Mouse (Mus musculus) MEL (cell line): ENCODE results near the gene Zkscan5. TPM values are rescaled to one million over a fixed set of nuclear protein-coding genes. Genes with fewer than 3 reads are reported as not detected.

Source experiments
- DNase-seq: peaks from one replicate; pipeline ENCODE4 v3.0.0; 2011; ENCODE audit warnings: low read depth, low spot score
- H3K27ac ChIP-seq: 2 replicates; pipeline ENCODE4 v1.5.1; 2012; ENCODE audit warnings: low read depth, mild to moderate bottlenecking, control low read depth, low read length, moderate library complexity; ENCODE audit not compliant: control insufficient read depth
- H3K27me3 ChIP-seq, 2 experiments: fragments of 150-350 bp in 1 of 2; sonication (generic) in 1 of 2; 2 replicates each; pipeline ENCODE4 v1.6.1; 2012; ENCODE audit warnings: low read length in 2 of 2, mild to moderate bottlenecking in 2 of 2, improper control_type of control experiment in 1 of 2, moderate library complexity in 1 of 2; ENCODE audit not compliant: insufficient read depth in 2 of 2, control insufficient read depth in 1 of 2
- H3K36me3 ChIP-seq, 2 experiments: 2 replicates each; pipeline ENCODE4 v1.6.1; 2012 to 2014; ENCODE audit warnings: low read length in 2 of 2, improper control_type of control experiment in 1 of 2, inconsistent platforms in 1 of 2, mild to moderate bottlenecking in 1 of 2; ENCODE audit not compliant: insufficient read depth in 2 of 2, control insufficient read depth in 1 of 2
- H3K4me1 ChIP-seq, 2 experiments: fragments of 150-350 bp in 1 of 2; sonication (generic) in 1 of 2; 2 replicates each; pipeline ENCODE4 v1.6.1; 2012; ENCODE audit warnings: low read length in 2 of 2, improper control_type of control experiment in 1 of 2, mild to moderate bottlenecking in 1 of 2; ENCODE audit not compliant: insufficient read depth in 2 of 2, control insufficient read depth in 1 of 2
- H3K4me3 ChIP-seq, 2 experiments: fragments of 150-350 bp in 1 of 2; sonication (generic) in 1 of 2; 2 replicates each; pipeline ENCODE4 v1.5.1; 2012; ENCODE audit warnings: low read depth in 2 of 2, low read length in 2 of 2, mild to moderate bottlenecking in 2 of 2, moderate library complexity in 2 of 2, control low read depth in 1 of 2, improper control_type of control experiment in 1 of 2; ENCODE audit not compliant: control insufficient read depth in 1 of 2, insufficient read depth in 1 of 2
- H3K79me2 ChIP-seq: 2 replicates; pipeline ENCODE4 v1.6.1; 2012; ENCODE audit warnings: mild to moderate bottlenecking, low read length, moderate library complexity; ENCODE audit not compliant: control insufficient read depth, poor library complexity, insufficient read depth
- H3K9ac ChIP-seq: 2 replicates; pipeline ENCODE4 v1.6.1; 2012; ENCODE audit warnings: low read depth, mild to moderate bottlenecking, control low read depth, low read length, moderate library complexity; ENCODE audit not compliant: control insufficient read depth, poor library complexity, severe bottlenecking
- H3K9me3 ChIP-seq: fragments of 150-350 bp; sonication (generic); replicated peaks from 2 replicates; pipeline ENCODE4 v1.6.1; 2012; ENCODE audit warnings: mild to moderate bottlenecking, low read length, improper control_type of control experiment, moderate library complexity; ENCODE audit not compliant: insufficient read depth
- BHLHE40 ChIP-seq: IDR thresholded peaks from 2 replicates; pipeline ENCODE4 v1.6.1; 2012; ENCODE audit warnings: low read depth, mild to moderate bottlenecking, inconsistent platforms, low read length, improper control_type of control experiment, borderline replicate concordance
- CHD1 ChIP-seq: IDR thresholded peaks from 2 replicates; pipeline ENCODE4 v1.6.1; 2012; ENCODE audit warnings: low read depth, mild to moderate bottlenecking, inconsistent platforms, low read length, improper control_type of control experiment
- CHD2 ChIP-seq: IDR thresholded peaks from 2 replicates; pipeline ENCODE4 v1.6.1; 2011; ENCODE audit warnings: low read length, improper control_type of control experiment
- CTCF ChIP-seq, 3 experiments: IDR thresholded peaks in 2 of 3; conservative IDR thresholded peaks in 1 of 3; 2 replicates each; pipeline ENCODE4 v1.5.1; 2011 to 2012; ENCODE audit warnings: low read length in 3 of 3, low read depth in 2 of 3, mild to moderate bottlenecking in 2 of 3, improper control_type of control experiment in 1 of 3, inconsistent platforms in 1 of 3, mixed read lengths in 1 of 3, moderate library complexity in 1 of 3; ENCODE audit not compliant: control insufficient read depth in 1 of 3, insufficient read depth in 1 of 3, poor library complexity in 1 of 3, severe bottlenecking in 1 of 3
- E2F4 ChIP-seq: IDR thresholded peaks from 2 replicates; pipeline ENCODE4 v1.6.1; 2011; ENCODE audit warnings: low read depth, low read length, improper control_type of control experiment, borderline replicate concordance
- ELF1 ChIP-seq: IDR thresholded peaks from 2 replicates; pipeline ENCODE4 v1.6.1; 2014; ENCODE audit warnings: low read depth, mild to moderate bottlenecking, inconsistent platforms, low read length, improper control_type of control experiment, moderate library complexity
- EP300 ChIP-seq, 2 experiments: IDR thresholded peaks; 2 replicates each; pipeline ENCODE4 v1.6.1; 2011; ENCODE audit warnings: improper control_type of control experiment in 2 of 2, low read length in 2 of 2, low read depth in 1 of 2, mild to moderate bottlenecking in 1 of 2
- ETS1 ChIP-seq: IDR thresholded peaks from 2 replicates; pipeline ENCODE4 v1.6.1; 2012; ENCODE audit warnings: low read depth, mild to moderate bottlenecking, inconsistent platforms, low read length, improper control_type of control experiment, moderate library complexity
- GABPA ChIP-seq: IDR thresholded peaks from 2 replicates; pipeline ENCODE4 v1.6.1; 2012; ENCODE audit warnings: low read depth, mild to moderate bottlenecking, inconsistent platforms, low read length, improper control_type of control experiment, moderate library complexity
- GATA1 ChIP-seq: IDR thresholded peaks from 2 replicates; pipeline ENCODE4 v1.6.1; 2011; ENCODE audit warnings: low read depth, low read length, improper control_type of control experiment
- HCFC1 ChIP-seq: IDR thresholded peaks from 2 replicates; pipeline ENCODE4 v1.6.1; 2012; ENCODE audit warnings: low read depth, mild to moderate bottlenecking, inconsistent platforms, low read length, improper control_type of control experiment, moderate library complexity
- JUND ChIP-seq: IDR thresholded peaks from 2 replicates; pipeline ENCODE4 v1.6.1; 2011; ENCODE audit warnings: low read depth, mild to moderate bottlenecking, improper control_type of control experiment, low read length
- KAT2A ChIP-seq: conservative IDR thresholded peaks from 2 replicates; pipeline ENCODE4 v1.6.1; 2012; ENCODE audit warnings: low read depth, low read length, improper control_type of control experiment, inconsistent platforms
- MAX ChIP-seq: IDR thresholded peaks from 2 replicates; pipeline ENCODE4 v1.6.1; 2011; ENCODE audit warnings: low read length, improper control_type of control experiment
- MAZ ChIP-seq: IDR thresholded peaks from 2 replicates; pipeline ENCODE4 v1.6.1; 2012; ENCODE audit warnings: low read depth, mild to moderate bottlenecking, inconsistent platforms, low read length, improper control_type of control experiment
- MEF2A ChIP-seq: IDR thresholded peaks from 2 replicates; pipeline ENCODE4 v1.6.1; 2014; ENCODE audit warnings: low read depth, mild to moderate bottlenecking, inconsistent platforms, low read length, improper control_type of control experiment; ENCODE audit not compliant: poor library complexity, insufficient replicate concordance, severe bottlenecking; ENCODE audit errors: extremely low read depth
- MXI1 ChIP-seq: IDR thresholded peaks from 2 replicates; pipeline ENCODE4 v1.6.1; 2011; ENCODE audit warnings: mild to moderate bottlenecking, low read depth, low read length, improper control_type of control experiment
- MYB ChIP-seq: IDR thresholded peaks from 2 replicates; pipeline ENCODE4 v1.6.1; 2011; ENCODE audit warnings: mild to moderate bottlenecking, low read depth, low read length, improper control_type of control experiment
- MYC ChIP-seq: IDR thresholded peaks from 2 replicates; pipeline ENCODE4 v1.6.1; 2011; ENCODE audit warnings: low read depth, mild to moderate bottlenecking, low read length, improper control_type of control experiment, moderate library complexity
- NELFE ChIP-seq: IDR thresholded peaks from 2 replicates; pipeline ENCODE4 v1.6.1; 2011; ENCODE audit warnings: low read depth, low read length, improper control_type of control experiment
- NRF1 ChIP-seq: IDR thresholded peaks from 2 replicates; pipeline ENCODE4 v1.6.1; 2014; ENCODE audit warnings: low read depth, mild to moderate bottlenecking, inconsistent platforms, low read length, improper control_type of control experiment, moderate library complexity; ENCODE audit not compliant: poor library complexity, insufficient read depth, severe bottlenecking
- POLR2A ChIP-seq, 2 experiments: IDR thresholded peaks; 2 replicates each; pipeline ENCODE4 v1.6.1; 2011 to 2012; ENCODE audit warnings: low read length in 2 of 2, mild to moderate bottlenecking in 2 of 2, control low read depth in 1 of 2, improper control_type of control experiment in 1 of 2, low read depth in 1 of 2, moderate library complexity in 1 of 2; ENCODE audit not compliant: control insufficient read depth in 1 of 2, insufficient read depth in 1 of 2, poor library complexity in 1 of 2
- POLR2AphosphoS2 ChIP-seq: IDR thresholded peaks from 2 replicates; pipeline ENCODE4 v1.6.1; 2011; ENCODE audit warnings: low read length, improper control_type of control experiment
- POLR2AphosphoS5 ChIP-seq: IDR thresholded peaks from 2 replicates; pipeline ENCODE4 v1.6.1; 2012; ENCODE audit warnings: low read depth, borderline replicate concordance, mild to moderate bottlenecking, inconsistent platforms, low read length, moderate library complexity, mixed read lengths
- RAD21 ChIP-seq: IDR thresholded peaks from 2 replicates; pipeline ENCODE4 v1.6.1; 2011; ENCODE audit warnings: mild to moderate bottlenecking, low read depth, low read length, improper control_type of control experiment
- RCOR1 ChIP-seq: IDR thresholded peaks from 2 replicates; pipeline ENCODE4 v1.6.1; 2012; ENCODE audit warnings: low read depth, mild to moderate bottlenecking, inconsistent platforms, low read length, improper control_type of control experiment
- SIN3A ChIP-seq: IDR thresholded peaks from 2 replicates; pipeline ENCODE4 v1.6.1; 2012; ENCODE audit warnings: low read length, improper control_type of control experiment, inconsistent platforms
- SMC3 ChIP-seq: IDR thresholded peaks from 2 replicates; pipeline ENCODE4 v1.6.1; 2011; ENCODE audit warnings: low read depth, low read length, improper control_type of control experiment
- TAL1 ChIP-seq: IDR thresholded peaks from 2 replicates; pipeline ENCODE4 v1.6.1; 2012; ENCODE audit warnings: mild to moderate bottlenecking, inconsistent platforms, low read length, moderate library complexity, mixed read lengths
- TCF12 ChIP-seq: IDR thresholded peaks from 2 replicates; pipeline ENCODE4 v1.6.1; 2014; ENCODE audit warnings: low read depth, mild to moderate bottlenecking, inconsistent platforms, low read length, improper control_type of control experiment, moderate library complexity
- UBTF ChIP-seq: IDR thresholded peaks from 2 replicates; pipeline ENCODE4 v1.6.1; 2012; ENCODE audit warnings: low read depth, mild to moderate bottlenecking, inconsistent platforms, low read length, improper control_type of control experiment, moderate library complexity, borderline replicate concordance; ENCODE audit not compliant: insufficient read depth
- USF1 ChIP-seq: IDR thresholded peaks from 2 replicates; pipeline ENCODE4 v1.6.1; 2014; ENCODE audit warnings: low read depth, mild to moderate bottlenecking, inconsistent platforms, low read length, improper control_type of control experiment, moderate library complexity
- USF2 ChIP-seq, 2 experiments: IDR thresholded peaks; 2 replicates each; pipeline ENCODE4 v1.6.1; 2011 to 2012; ENCODE audit warnings: improper control_type of control experiment in 2 of 2, low read length in 2 of 2, borderline replicate concordance in 1 of 2, inconsistent platforms in 1 of 2, low read depth in 1 of 2, mild to moderate bottlenecking in 1 of 2; ENCODE audit not compliant: insufficient read depth in 1 of 2
- ZC3H11A ChIP-seq: IDR thresholded peaks from 2 replicates; pipeline ENCODE4 v1.6.1; 2012; ENCODE audit warnings: low read depth, mild to moderate bottlenecking, inconsistent platforms, low read length, improper control_type of control experiment
- ZKSCAN1 ChIP-seq: IDR thresholded peaks from 2 replicates; pipeline ENCODE4 v1.6.1; 2012; ENCODE audit warnings: low read depth, mild to moderate bottlenecking, inconsistent platforms, low read length, improper control_type of control experiment, moderate library complexity
- ZNF384 ChIP-seq: IDR thresholded peaks from 2 replicates; pipeline ENCODE4 v1.6.1; 2012; ENCODE audit warnings: low read depth, mild to moderate bottlenecking, inconsistent platforms, low read length, improper control_type of control experiment
- polyA plus RNA-seq, 2 experiments: library from polyadenylated mRNA; stranded (reverse) in 1 of 2; unstranded in 1 of 2; fragments of >175 nt in 1 of 2; fragments of >200 nt in 1 of 2; gene quantifications; 2 replicates each; pipeline versions ENCODE4 v1.2.1 to v1.2.4; 2012; ENCODE audit warnings: low replicate concordance in 2 of 2, low read depth in 1 of 2; ENCODE audit not compliant: insufficient read length in 2 of 2, insufficient read depth in 1 of 2, missing spikeins in 1 of 2
- total RNA-seq: library from RNA; depleted of rRNA; stranded (reverse); fragments of 300-350 nt; gene quantifications from 2 replicates; pipeline ENCODE4 v1.2.3, GENCODE M21; 2012

The Zkscan5 gene
- total and polyA plus RNA-seq, 3 experiments, result 8.7 to 9.8 TPM; not detected in 1

DNA sequence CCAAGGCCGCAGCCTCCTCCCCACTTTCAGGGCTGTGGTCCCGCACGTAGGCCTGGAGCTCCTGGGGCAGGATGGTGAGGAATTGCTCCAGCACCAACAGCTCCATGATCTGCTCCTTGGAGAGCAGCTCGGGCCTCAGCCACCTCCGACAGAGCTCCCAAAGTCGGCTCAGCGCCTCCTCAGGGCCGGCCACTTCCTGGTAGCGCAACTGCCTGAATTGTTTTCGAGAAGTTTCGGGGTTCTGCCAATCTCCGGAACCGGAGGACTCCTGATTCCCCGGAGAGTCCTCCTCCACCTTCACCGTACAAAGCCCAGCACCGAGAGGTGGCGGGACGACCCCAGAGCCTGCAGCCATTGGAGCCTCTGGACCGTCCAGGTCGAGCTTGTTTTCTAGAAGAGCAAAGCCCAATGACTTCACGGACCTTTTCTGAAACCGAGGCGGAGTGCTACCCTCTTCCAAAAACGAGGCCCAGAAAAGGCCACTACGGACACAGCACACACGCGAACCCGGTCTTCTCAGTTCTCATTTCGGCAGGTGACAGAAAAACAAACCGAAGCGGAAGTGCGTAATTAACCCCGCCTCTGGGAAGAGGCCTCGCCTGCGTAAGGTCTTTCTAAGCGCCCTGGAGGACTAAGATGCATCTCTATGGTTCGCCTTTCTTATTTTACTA lies 2.9 kb upstream of the Zkscan5 start, which contains the start of gene Zkscan14:
Gene Zkscan14, minus strand, starts transcription at position 548 of the 671 bp plus-strand sequence.
- DNase-seq, result peak; percentile 96
- H3K36me3 ChIP-seq, result peaks cover 0 to 13% of the 10 kb centered on the region in 2 experiments; a peak in 2 of 4 replicates
- peak within 1 kb of the TSS; percentile 81 for H3K27ac ChIP-seq
- peak within 1 kb of the TSS; percentile 98 to 100 for H3K4me3 ChIP-seq
- H3K79me2 ChIP-seq, result peaks cover 22% of the 10 kb centered on the region
- peak within 1 kb of the TSS; percentile 95 for H3K9ac ChIP-seq
- no peaks in the 10 kb centered on the region for H3K27me3 ChIP-seq
- H3K9me3 ChIP-seq, result no peaks in the 10 kb centered on the region
- H3K4me1 ChIP-seq, result peaks cover 0 to 18% of the 10 kb centered on the region in 2 experiments; a peak in 2 of 4 replicates
- TF ChIP-seq USF2 (IDR thresholded peaks at IDR 0.05; ENCODE audit: borderline replicate concordance in 1 of 2, insufficient read depth in 1 of 2, low read depth in 1 of 2, low read length in 2 of 2) (no peak), MEF2A (no peak), POLR2AphosphoS5 (no peak), USF1 (peak; percentile 47), ZKSCAN1 (no peak), E2F4 (no peak), ZC3H11A (no peak), NRF1 (no peak), TAL1 (no peak), MAX (peak; percentile 80), CHD1 (no peak), EP300 (IDR thresholded peaks at IDR 0.05; ENCODE audit: low read depth in 1 of 2, low read length in 2 of 2) (no peak), UBTF (0 out of 2 replicates have a peak, but pooled peaks have one; percentile 20), CTCF (IDR thresholded peaks at IDR 0.05 in 2 of 3, conservative IDR thresholded peaks at IDR 0.05 in 1 of 3; ENCODE audit: control insufficient read depth in 1 of 3, insufficient read depth in 1 of 3, low read depth in 2 of 3, low read length in 3 of 3, poor library complexity in 1 of 3, severe bottlenecking in 1 of 3) (no peak), NELFE (peak; percentile 75), BHLHE40 (peak; percentile 53; the same call in 1 of the 2 replicates), MXI1 (peak; percentile 97), ETS1 (peak; percentile 42; the same call in 1 of the 2 replicates), POLR2AphosphoS2 (peak; percentile 74; the same call in 1 of the 2 replicates), JUND (no peak), CHD2 (no peak), GATA1 (no peak), ZNF384 (0 out of 2 replicates have a peak, but pooled peaks have one; percentile 9), SMC3 (no peak), RCOR1 (no peak), MYC (peak; percentile 41; the same call in 1 of the 2 replicates), MYB (no peak), RAD21 (no peak), POLR2A (IDR thresholded peaks at IDR 0.05; ENCODE audit: control insufficient read depth in 1 of 2, insufficient read depth in 1 of 2, low read depth in 1 of 2, low read length in 2 of 2, poor library complexity in 1 of 2) (peak; percentile 55 to 82; a peak in 2 of 4 replicates), MAZ (no peak), ELF1 (peak; percentile 83), HCFC1 (peak; percentile 93), GABPA (peak; percentile 20; the same call in 1 of the 2 replicates), TCF12 (0 out of 2 replicates have a peak, but pooled peaks have one; percentile 32), SIN3A (peak; percentile 99), KAT2A (no peak; the same call in 1 of the 2 replicates)
